Mouse (Mus musculus) megakaryocyte, embryonic 14.5 days (primary cell): ENCODE data around the gene Tnrc6b.

Experiments
- FLI1 ChIP-seq: IDR thresholded peaks from 2 replicates; pipeline ENCODE4 v1.6.1; 2012; ENCODE audit warnings: low read length, inconsistent platforms, mixed read lengths
- GATA1 ChIP-seq: IDR thresholded peaks from 3 replicates; pipeline ENCODE4 v1.6.1; 2012; ENCODE audit warnings: mixed read lengths, low read length, inconsistent platforms, borderline replicate concordance

- TF ChIP-seq GATA1 (no peak), FLI1 (no peak)
These were observed 228.3 kb downstream of the Tnrc6b start for GRCm38 (mm10) chr15:80939401-80939800.
